In the genomic region with DNA sequence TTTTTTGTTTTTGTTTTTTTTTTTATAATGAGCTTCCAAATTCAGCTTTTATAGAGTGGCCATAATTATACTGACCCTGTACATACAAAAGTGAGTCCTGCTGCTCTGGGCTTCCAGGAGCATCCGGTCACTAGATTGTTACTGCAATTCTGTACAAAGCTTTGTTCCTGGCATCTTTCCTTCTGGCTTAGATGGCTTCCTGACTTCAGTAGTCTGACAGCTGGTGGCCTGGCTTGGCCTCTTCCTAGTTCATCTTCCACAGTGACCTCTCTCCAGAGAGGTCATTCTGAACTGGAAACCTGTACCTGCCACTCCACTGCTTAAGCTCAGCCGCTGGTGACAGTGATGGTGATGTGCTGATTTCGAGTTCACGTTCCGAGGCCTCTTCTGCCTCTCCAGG, we compare ENCODE assay signal across 17 mouse cellular contexts. TPM values are rescaled to one million over a fixed set of nuclear protein-coding genes. Genes with fewer than 3 reads are reported as not detected.
DNase-seq lines count a peak whose midpoint lies in the region; ATAC-seq lines count a peak whose summit lies in the region.
"Had no signal": no experiment of that assay in that cellular context is flagged by ENCODE, and none has a peak within 500 bp of the region (broad histone marks: within the 10 kb centered on the region; RNA-seq: fewer than 3 reads in every experiment).

No protein-coding gene starts in this region.

- no peak for ATAC-seq in kidney, embryonic 14.5 days (ENCODE audit: low FRiP score, low TSS enrichment)
- ATAC-seq in megakaryocyte, adult 5-6 weeks (ENCODE audit: poor library complexity, severe bottlenecking), result no peak
- ATAC-seq: forebrain, postnatal 0 days; hindbrain, postnatal 0 days had no signal

- peak; percentile 15 for DNase-seq in gastrocnemius, adult 18-20 months (ENCODE audit: low spot score)
- DNase-seq in gastrocnemius, postnatal 36 days, result no peak
- peak; percentile 29 for DNase-seq in kidney, adult 11 months
- DNase-seq in lung, postnatal 36 days, result peak; percentile 62
- DNase-seq in lung, postnatal 14 days, result no peak
- DNase-seq in skeletal muscle tissue, adult 2 months (ENCODE audit: low read depth, low spot score), result peak; percentile 51
- DNase-seq: cerebellum, adult 8-10 months; forebrain, postnatal 0 days; midbrain, embryonic 14.5 days; right cerebral cortex, postnatal 14 days; thymus, postnatal 14 days had no signal

- H3K36me3 ChIP-seq in kidney, embryonic 14.5 days (ENCODE audit: control insufficient read depth, insufficient read depth, low read length), result no peaks in the 10 kb centered on the region
- H3K36me3 ChIP-seq: embryonic facial prominence, embryonic 13.5 days had no signal

- no peak overlapping the region for H3K9ac ChIP-seq in kidney, embryonic 14.5 days (ENCODE audit: low read depth, low read length)
- H3K9ac ChIP-seq: embryonic facial prominence, embryonic 13.5 days; forebrain, postnatal 0 days had no signal

- intact Hi-C loops in gastrocnemius, postnatal 36 days (cut with DNase I), result loop anchor here (10.0 kb wide), 1 partner anchor 301 kb away; no protein-coding TSS in a partner anchor

- H3K27me3 ChIP-seq in kidney, embryonic 14.5 days (ENCODE audit: control insufficient read depth, insufficient read depth, low read length), result no peaks in the 10 kb centered on the region
- H3K27me3 ChIP-seq: embryonic facial prominence, embryonic 13.5 days had no signal

- no peaks in the 10 kb centered on the region for H3K9me3 ChIP-seq in kidney, embryonic 14.5 days (ENCODE audit: control insufficient read depth, low read length)
- H3K9me3 ChIP-seq: embryonic facial prominence, embryonic 13.5 days had no signal

- no peak overlapping the region for H3K27ac ChIP-seq in kidney, embryonic 14.5 days (ENCODE audit: low read depth, low read length)
- H3K27ac ChIP-seq: embryonic facial prominence, embryonic 13.5 days; hindbrain, postnatal 0 days had no signal

- no peak overlapping the region for H3K4me3 ChIP-seq in kidney, embryonic 14.5 days (ENCODE audit: low read length)
- H3K4me3 ChIP-seq: embryonic facial prominence, embryonic 13.5 days had no signal

- no peak overlapping the region for H3K4me2 ChIP-seq in kidney, embryonic 14.5 days (replicated peaks; ENCODE audit: low read depth, low read length)
- H3K4me2 ChIP-seq: embryonic facial prominence, embryonic 13.5 days had no signal

- 57% methylated on average over 5 of the region's 5 CpGs for WGBS in kidney, embryonic 14.5 days

- H3K4me1 ChIP-seq in kidney, embryonic 14.5 days (ENCODE audit: control insufficient read depth, insufficient read depth, low read length), result peaks cover 5% of the 10 kb centered on the region; the same call in 1 of the 2 replicates

RNA-seq across cellular contexts. Expression of gene Prickle2, which starts 20.2 kb away (rescaled TPM):
- total RNA-seq in gastrocnemius, adult 18-20 months (2021), result 1 to 10 TPM; 1.1 to 1.6 TPM
- total RNA-seq in gastrocnemius, postnatal 36 days (2021), result 1 to 10 TPM; 1.6 to 1.9 TPM
- polyA plus RNA-seq in kidney, embryonic 14.5 days (2014; fragmentation: Nextera tagmentation; extraction: Ambion mirVana), result 5.8 and 7.4 TPM in 2 replicates
- total RNA-seq in megakaryocyte, adult 5-6 weeks (2015), result 0.02 TPM in 1 of 2 replicates, not detected in the other
- total RNA-seq in megakaryocyte, adult 5-6 weeks (2017), result not detected in 2 replicates
- total RNA-seq: common myeloid progenitor, adult 5-6 weeks; MEL had no signal

Comparison
In these comparisons a context has a peak if more than half of its experiments do, and no peak if none do; other contexts are left out.
1. DNase-seq: peak in gastrocnemius, adult 18-20 months (single experiment), kidney, adult 11 months (single experiment), lung, postnatal 36 days (single experiment) and skeletal muscle tissue, adult 2 months (single experiment); none in gastrocnemius, postnatal 36 days (0 of 2) and lung, postnatal 14 days (single experiment).